Mouse (Mus musculus) right cerebral cortex, postnatal 4 days (tissue): ENCODE measurements around the gene Hsd17b14.
A peak's percentile ranks its signal among the peaks of the same experiment; 100 is the strongest.
"Not testable (repeated sequence)": the region's sequence is repeated elsewhere in the genome, so short reads cannot be mapped to it uniquely, and the experiment has no call there.

Experiments
- DNase-seq: peaks from one replicate; pipeline ENCODE4 v3.0.0-alpha.2; 2022

The Hsd17b14 gene

GRCm38 (mm10) chr7:45554744-45555143 is at the start of gene Hsd17b14:
Gene Hsd17b14, plus strand, starts transcription at chr7:45554893.
- no peak for DNase-seq

DNA sequence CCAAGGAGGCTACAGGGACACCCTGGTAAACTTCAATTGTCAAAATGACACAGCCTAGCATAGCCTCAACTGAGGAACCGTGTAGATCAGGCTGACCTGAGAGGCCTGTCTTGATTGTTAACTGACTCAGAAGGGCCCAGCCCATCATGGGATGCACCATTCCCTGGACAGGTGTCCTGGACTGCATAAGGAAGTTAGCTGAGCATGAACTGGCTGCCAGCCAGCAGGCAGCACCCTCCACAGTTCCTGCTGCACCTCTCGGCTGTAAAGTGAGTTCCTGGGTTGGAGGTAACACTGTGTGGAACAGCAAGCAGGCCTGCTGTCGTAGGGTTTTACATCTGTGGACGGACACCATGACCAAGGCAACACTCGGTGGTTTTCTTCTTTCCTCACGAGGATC is 47.1 kb upstream of the Hsd17b14 start:
- no peak for DNase-seq

DNA sequence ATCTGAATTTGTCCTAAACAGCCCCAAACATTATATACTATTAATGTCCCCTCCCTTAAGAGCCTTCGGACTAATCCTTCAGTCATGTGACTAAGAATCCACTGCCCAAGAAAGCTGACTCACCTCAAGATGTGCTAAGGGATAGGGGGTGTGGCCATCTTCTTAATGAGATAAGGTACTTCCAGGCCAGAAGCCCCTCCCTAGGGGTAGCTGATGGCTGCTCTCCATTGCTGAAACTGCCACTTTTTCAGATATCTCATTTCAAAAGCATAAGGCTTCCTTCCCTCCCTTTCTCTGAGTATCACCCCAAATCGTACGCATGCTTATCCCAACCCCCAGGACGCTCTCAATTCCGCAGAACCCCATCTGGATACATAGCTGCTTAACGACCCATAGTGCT is 46.1 kb upstream of the Hsd17b14 start:
- no peak for DNase-seq

DNA sequence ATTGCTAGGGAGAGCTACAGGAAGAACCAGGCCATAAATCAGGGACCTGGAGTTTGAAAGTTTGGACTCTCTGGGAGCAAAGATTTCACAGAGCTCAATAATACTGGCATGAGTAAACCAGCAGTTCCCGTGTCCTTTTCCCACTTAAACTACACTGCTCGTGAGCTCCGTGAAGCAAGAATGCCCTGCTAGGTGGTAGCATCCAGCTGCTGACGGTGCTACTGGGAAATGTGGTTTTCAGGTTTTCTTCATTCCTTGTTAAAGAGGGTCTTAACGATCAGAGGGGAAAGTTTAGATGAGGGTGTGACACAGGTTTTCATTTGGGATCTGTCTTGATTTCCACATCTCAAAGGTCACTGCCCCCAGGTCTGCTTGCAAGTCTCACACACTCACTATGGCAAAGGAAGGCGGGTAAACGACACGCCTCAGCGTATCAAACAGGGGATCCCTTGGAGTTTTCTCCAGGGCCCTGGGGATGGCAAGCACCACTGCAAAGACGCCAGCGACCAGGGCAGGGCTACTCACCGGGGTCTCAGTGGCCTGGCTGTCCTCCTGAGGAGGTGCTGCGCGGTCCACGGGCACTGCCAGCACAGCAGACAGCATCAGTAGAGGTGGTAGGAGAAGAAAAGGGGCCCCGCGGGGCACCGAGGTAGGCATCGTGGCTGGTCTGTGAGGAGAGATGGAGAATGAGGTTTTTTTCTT is 45.4 kb upstream of the Hsd17b14 start:
- no peak for DNase-seq

DNA sequence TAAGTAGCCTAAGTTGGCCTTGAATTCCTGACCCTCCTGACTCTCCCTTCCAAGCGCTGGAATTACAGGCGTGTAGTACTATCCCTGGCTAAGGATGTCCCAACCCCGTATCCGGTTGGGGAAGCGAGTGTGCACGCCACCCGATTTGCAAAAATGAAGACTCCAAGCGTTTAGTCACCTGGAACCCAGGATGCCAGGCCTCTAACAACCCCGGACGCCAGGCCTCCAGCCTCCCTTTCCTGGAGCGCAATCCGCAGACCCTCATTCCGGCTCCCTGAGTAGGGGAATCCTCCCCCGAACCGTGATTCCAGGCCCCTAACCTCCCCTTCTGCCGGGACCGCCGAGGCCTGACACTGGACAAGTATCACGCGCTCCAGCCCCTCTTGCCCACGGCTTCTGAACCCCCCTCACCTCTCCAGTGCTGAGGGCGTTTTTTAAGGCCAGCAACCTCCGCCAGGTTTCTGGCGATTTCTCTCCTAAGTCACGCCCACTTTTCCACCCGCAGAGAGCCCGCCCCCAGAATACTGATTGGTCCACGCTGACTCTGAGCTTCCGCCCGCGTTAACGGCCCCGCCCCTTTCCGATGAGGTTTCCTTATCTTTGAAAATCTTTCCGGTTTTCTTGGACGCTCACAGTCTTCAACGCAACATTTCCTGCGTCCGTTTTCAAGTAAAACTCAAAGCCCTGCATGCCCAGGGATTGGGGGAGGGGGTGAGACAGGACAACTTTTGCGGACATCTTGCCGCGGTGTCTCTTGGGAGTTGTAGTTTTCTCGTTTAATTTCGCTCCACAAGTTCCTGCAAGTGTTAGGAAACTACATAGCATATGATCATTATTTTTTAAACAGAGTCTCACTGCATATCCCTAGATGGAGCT is 44.5 kb upstream of the Hsd17b14 start, which contains the start of gene Nucb1:
Gene Nucb1 (minus strand): TSS at position 495 of the 876 bp plus-strand sequence.
- peak; percentile 81 for DNase-seq

GRCm38 (mm10) chr7:45514411-45514810 is 40.3 kb upstream of the Hsd17b14 start:
- DNase-seq: no peak

- DNase-seq: no peak
Observed at GRCm38 (mm10) chr7:45515436-45515835, 39.3 kb upstream of the Hsd17b14 start.

DNA sequence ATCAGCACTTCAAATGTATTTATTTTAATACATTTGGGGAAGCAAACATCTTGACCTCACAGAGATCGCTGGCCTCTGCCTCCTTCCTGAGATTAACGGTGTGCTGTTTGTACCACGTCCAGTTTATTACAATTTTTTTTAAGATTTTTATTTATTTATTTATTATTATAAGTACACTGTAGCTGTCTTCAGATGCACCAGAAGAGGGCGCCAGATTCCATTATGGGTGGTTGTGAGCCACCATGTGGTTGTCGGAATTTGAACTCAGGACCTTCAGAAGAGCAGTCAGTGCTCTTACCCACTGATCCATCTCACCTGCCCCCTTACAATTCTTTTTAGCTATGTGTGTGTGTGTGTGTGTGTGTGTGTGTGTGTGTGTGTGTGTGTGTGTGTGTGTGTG is 37.8 kb upstream of the Hsd17b14 start:
- DNase-seq: not testable (repeated sequence)

DNA sequence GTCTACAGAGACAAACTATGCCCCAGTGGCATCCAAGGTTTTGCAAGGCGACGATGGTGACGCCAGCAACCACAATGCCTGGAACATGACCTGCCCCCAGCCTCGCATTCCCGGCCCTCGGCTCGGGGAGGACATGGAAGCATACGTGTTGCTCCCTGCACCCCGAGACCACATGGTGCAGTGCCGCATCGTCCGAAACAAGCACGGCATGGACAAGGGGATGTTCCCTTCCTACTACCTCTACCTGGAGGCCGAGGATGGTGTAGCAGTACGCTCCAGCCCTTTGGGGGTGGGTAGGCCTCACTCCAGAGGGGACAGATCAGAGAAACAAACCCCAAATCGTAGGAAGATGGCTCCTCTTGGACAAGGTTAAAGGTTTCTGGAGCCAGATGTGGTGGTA is 36.1 kb upstream of the Hsd17b14 start:
- no peak for DNase-seq

- DNase-seq: peak; percentile 29
Observed at GRCm38 (mm10) chr7:45519345-45520120, 35.2 kb upstream of the Hsd17b14 start.

- no peak for DNase-seq
Observed at GRCm38 (mm10) chr7:45520605-45521004, 34.1 kb upstream of the Hsd17b14 start.

DNA sequence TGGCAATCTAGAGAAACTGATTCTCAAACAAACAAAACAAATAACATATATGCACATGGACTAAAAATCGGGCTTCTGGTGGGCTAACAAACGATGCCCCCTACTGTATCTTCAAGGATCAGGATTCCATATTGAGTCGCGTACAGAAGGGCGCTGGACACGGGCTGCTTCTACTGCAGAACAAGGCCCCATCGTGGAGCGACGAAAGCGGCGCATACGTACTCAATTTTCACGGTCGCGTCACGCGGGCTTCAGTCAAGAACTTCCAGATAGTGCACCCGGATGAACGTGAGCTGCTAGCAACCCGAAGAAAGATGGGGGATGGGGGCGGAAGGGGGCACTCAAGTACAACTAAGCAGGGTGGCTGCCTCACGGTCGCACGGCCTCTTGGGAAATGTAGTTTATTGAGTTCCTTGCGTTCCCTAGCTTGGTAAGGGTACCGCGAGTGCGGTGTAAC is 32.9 kb upstream of the Hsd17b14 start:
- DNase-seq: peak; percentile 84

DNA sequence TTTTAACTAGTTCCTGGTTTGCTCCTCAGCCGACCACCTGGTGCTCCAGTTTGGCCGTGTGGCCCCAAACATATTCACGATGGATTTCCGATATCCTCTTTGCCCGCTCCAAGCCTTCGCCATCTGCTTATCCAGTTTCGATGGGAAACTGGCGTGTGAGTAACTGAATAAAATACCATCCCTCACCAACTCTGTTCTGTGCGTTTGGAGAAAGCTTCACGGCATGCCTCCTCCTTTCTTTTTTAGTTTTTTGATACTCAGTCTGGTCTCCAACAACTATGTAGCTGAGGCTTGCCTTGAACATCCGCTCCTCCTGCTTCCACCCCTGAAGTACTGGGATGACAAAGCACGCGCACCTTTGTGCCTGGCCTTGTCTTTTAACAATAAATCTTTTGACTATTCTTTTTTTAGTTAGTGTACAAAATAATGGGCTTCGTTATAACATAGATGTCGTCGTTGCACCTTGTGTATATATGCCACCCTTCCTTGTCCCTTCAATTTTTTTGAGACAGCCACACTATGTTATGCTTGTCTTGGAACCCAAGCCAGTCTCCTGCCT is 32.4 kb upstream of the Hsd17b14 start:
- no peak for DNase-seq

DNA sequence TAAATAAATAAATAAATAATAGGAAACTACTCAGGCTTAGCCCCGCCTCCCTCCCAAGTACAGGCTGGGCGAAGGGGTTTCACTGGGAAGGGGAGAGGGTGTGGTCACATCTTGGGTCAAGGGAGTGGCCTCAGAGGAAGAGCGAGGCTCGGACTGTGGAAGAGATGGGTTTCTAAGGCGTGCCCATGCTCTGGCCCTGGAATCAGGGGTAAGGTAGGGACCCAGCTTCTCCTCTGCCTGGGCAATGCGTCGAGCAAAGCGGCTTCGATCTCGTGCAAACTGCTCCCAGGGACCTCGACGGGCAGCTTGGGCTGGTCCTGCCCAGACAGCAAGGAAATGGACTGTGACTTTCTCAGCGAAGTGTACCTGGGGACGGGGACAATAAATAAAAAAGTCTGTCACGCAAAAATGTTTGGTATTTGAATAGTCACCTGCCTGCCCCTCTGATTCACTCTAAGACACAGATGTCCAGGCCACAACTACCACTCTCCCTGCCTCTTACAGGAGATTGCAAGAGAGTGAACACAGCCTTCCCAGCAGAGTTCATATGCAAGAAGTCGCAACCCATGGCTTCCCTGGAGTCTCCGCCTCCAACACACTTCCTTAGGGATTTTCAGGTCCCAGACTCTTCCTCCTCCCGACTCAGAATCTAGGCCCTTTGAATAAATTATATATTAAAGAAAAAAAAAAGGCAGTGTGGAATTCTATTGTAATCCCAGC is 31.6 kb upstream of the Hsd17b14 start:
- DNase-seq: no peak

DNA sequence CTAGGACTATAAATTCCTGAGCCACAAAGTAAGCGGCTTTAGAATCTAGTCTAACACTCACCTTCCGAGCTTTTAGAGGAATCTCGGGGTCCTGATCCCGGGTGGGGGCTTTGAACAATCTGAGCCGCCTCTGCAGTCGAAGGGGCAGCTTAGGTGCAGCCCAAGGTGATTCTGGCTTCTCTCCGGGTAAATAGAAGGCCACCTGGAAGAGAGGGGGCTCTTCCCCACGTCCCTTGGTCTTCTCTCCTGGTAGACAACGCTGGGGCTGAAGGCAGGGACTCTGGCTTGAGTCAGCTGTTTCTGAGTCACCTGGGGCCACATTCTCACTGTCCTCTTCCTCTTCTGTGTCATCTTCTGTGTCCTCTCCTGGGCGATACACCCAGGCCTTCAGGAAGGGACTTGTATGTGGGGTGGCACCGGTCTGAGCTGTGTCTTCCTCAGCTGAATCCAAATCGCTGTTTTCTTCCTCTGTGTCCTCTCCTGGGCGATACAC is 31.0 kb upstream of the Hsd17b14 start:
- no peak for DNase-seq

DNA sequence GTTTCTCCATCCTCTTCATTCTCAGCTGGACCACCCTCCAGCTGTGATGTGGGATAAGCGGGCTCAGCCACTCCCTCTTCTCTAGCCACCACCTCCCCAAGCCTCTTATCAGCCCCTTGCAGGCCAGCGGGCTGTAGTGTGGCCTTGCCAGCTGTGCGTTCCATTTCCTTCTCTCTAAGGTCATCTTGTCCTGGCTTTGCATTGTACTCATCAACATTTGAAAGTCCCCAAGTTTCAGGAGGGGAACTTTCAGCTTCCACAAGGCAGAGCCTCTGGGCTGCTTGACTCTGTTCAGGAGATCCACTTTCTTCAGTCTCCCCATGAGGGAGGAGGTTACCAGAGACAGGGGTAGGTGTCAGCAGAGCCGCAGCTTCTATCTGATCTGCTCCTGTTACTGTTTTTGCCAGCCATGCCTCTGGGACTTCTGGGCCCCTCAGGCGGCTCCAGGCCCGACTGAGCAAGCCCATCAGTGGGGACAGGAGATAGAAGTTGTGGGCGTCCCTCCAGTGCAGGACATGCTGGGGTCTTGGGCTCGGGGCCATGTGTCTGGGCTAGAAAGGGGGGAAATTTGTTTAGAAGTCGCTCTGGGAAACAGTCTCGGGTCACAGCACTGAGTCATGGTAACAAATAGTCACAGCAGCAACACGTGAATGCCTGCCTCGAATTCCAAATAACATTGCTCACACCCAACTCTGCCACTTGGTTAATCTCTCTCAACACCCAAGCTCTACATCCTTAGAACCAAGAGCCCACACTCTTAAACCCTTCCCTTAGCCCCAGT is 29.7 kb upstream of the Hsd17b14 start:
- DNase-seq: peak; percentile 27

- peak; percentile 93 for DNase-seq
Observed at GRCm38 (mm10) chr7:45525809-45526473, 28.8 kb upstream of the Hsd17b14 start, which contains the start of the genes Ppp1r15a and Plekha4. Gene Ppp1r15a, minus strand, starts transcription at chr7:45526268. Gene Plekha4, plus strand, starts transcription at chr7:45526330.

DNA sequence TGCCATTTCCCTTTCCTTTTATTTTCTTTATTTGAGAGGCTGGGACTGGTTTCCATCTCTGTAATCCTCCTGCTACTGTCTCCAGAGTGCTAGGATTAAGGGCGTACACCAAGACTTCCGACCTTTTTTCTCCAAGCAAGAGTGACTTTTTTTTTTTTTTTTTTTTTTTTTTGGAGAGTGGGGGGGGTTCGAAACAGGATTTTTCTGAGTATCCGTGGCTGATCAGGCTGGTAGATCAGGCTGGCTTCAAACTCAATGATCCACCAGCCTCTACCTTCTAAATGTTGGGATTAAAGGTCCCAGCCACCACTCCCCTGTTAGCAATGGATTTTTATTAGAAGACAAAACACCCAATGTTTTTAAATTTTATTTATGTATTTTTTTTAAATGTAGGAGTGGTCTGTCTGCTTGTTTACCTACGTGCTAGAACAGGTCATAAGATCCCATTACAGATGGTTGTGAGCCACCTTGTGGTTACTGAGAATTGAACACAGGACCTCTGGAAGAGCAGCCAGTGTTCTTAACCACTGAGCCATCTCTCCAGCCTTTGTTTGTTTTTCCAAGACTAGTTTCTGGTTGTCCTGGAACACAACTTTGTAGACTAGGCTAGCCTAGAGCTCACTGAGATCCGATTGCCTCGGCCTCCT is 28.1 kb upstream of the Hsd17b14 start:
- no peak for DNase-seq

DNA sequence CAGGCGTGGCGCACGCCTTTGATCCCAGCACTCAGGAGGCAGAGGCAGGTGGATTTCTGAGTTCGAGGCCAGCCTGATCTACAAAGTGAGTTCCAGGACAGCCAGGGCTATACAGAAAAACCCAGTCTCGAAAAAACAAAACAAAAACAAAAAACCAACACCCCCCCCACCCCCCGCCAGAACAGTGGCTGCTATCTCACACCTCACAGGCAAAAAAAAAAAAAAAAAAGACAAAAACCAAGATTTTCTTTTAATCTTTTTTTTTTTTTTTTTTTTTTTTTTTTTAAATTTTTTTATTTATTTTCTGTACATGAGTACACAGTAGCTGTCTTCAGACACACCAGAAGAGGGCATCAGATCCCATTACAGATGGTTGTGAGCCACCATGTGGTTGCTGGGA is 27.5 kb upstream of the Hsd17b14 start:
- DNase-seq: not testable (repeated sequence)

- no peak for DNase-seq
Observed at GRCm38 (mm10) chr7:45529461-45529860, 25.2 kb upstream of the Hsd17b14 start.
